Mouse (Mus musculus) spleen, adult 2 months (tissue): ENCODE measurements around the gene Hecw2. TPM values are rescaled to one million over a fixed set of nuclear protein-coding genes. Genes with fewer than 3 reads are reported as not detected.

Experiments
- DNase-seq, 2 experiments: peaks; one replicate each; pipeline versions ENCODE4 v3.0.0 to v3.0.0-alpha.2; 2012 to 2021; ENCODE audit warnings: low spot score in 2 of 2, low read depth in 1 of 2
- H3K27ac ChIP-seq: fragments of 200-500 bp; 2 replicates; pipeline ENCODE4 v1.5.1; 2012; ENCODE audit warnings: low read length, inconsistent platforms; ENCODE audit not compliant: insufficient read depth
- H3K27me3 ChIP-seq: fragments of 200-500 bp; 2 replicates; pipeline ENCODE4 v1.6.1; 2012; ENCODE audit warnings: mild to moderate bottlenecking, moderate library complexity, low read length, inconsistent platforms; ENCODE audit not compliant: control insufficient read depth, insufficient read depth
- H3K36me3 ChIP-seq: fragments of 200-500 bp; 2 replicates; pipeline ENCODE4 v1.6.1; 2012; ENCODE audit warnings: mild to moderate bottlenecking, low read length, inconsistent platforms; ENCODE audit not compliant: control insufficient read depth, insufficient read depth
- H3K4me1 ChIP-seq: fragments of 200-500 bp; 2 replicates; pipeline ENCODE4 v1.6.1; 2011; ENCODE audit warnings: inconsistent platforms; ENCODE audit not compliant: control insufficient read depth, insufficient read depth, insufficient read length
- H3K4me3 ChIP-seq: fragments of 200-500 bp; 2 replicates; pipeline ENCODE4 v1.5.1; 2011; ENCODE audit warnings: mild to moderate bottlenecking, inconsistent platforms; ENCODE audit not compliant: insufficient read depth, insufficient read length; ENCODE audit errors: extremely low read depth
- CTCF ChIP-seq: fragments of 200-500 bp; IDR thresholded peaks from 2 replicates; pipeline ENCODE4 v1.5.1; 2011; ENCODE audit warnings: mild to moderate bottlenecking, inconsistent platforms; ENCODE audit not compliant: insufficient read depth, insufficient read length, insufficient replicate concordance; ENCODE audit errors: extremely low read depth
- POLR2A ChIP-seq: fragments of 200-500 bp; IDR thresholded peaks from 2 replicates; pipeline ENCODE4 v1.6.1; 2011; ENCODE audit warnings: low read depth, low read length, inconsistent platforms
- WGBS: fragments of 180-500 bp; shearing (Covaris S2); methylation state at CpG from one replicate; pipeline ENCODE4 v1.1.7; 2018; 5-methylcytosine and 5-hydroxymethylcytosine counted together
- polyA plus RNA-seq: library from polyadenylated mRNA; depleted of rRNA; stranded (reverse); fragments of >200 nt; gene quantifications from 2 replicates; pipeline ENCODE4 v1.2.3, GENCODE M21; 2012

Gene Hecw2
- polyA plus RNA-seq, 1 experiment, result 0.19 TPM

GRCm38 (mm10) chr1:54118342-54118973 lies 76.5 kb downstream of the Hecw2 start:
- Histone ChIP-seq H3K4me3 (no peak overlapping the region), H3K4me1 (no peaks in the 10 kb centered on the region), H3K27ac (no peak overlapping the region), H3K27me3 (no peaks in the 10 kb centered on the region), H3K36me3 (no peaks in the 10 kb centered on the region)
- TF ChIP-seq CTCF (no peak), POLR2A (no peak)
- DNase-seq, result no peak
- WGBS, result 85% methylated on average over 8 of the region's 8 CpGs

GRCm38 (mm10) chr1:54110920-54111605 lies 83.9 kb downstream of the Hecw2 start:
- Histone ChIP-seq H3K27me3 (no peaks in the 10 kb centered on the region), H3K4me1 (no peaks in the 10 kb centered on the region), H3K4me3 (no peak overlapping the region), H3K27ac (no peak overlapping the region), H3K36me3 (no peaks in the 10 kb centered on the region)
- DNase-seq, result no peak
- no peak for TF ChIP-seq CTCF
- no peak for TF ChIP-seq POLR2A
- 86% methylated on average over 8 of the region's 8 CpGs for WGBS

- TF ChIP-seq POLR2A (no peak), CTCF (no peak)
- DNase-seq, result no peak
- H3K27ac ChIP-seq, result no peak overlapping the region
- 78% methylated on average over 5 of the region's 5 CpGs for WGBS
- no peaks in the 10 kb centered on the region for H3K27me3 ChIP-seq
- no peaks in the 10 kb centered on the region for H3K36me3 ChIP-seq
- no peaks in the 10 kb centered on the region for H3K4me1 ChIP-seq
- H3K4me3 ChIP-seq, result no peak overlapping the region
These were observed 85.7 kb downstream of the Hecw2 start for GRCm38 (mm10) chr1:54109255-54109654.

GRCm38 (mm10) chr1:54106756-54107155 lies 88.2 kb downstream of the Hecw2 start:
- WGBS, result 88% methylated on average over 3 of the region's 3 CpGs
- Histone ChIP-seq H3K4me1 (no peaks in the 10 kb centered on the region; the same call in 1 of the 2 replicates), H3K36me3 (no peaks in the 10 kb centered on the region), H3K4me3 (no peak overlapping the region), H3K27me3 (no peaks in the 10 kb centered on the region), H3K27ac (no peak overlapping the region)
- no peak for DNase-seq
- no peak for TF ChIP-seq CTCF
- TF ChIP-seq POLR2A, result no peak

- WGBS, result 81% methylated on average over 3 of the region's 3 CpGs
- Histone ChIP-seq H3K4me1 (no peaks in the 10 kb centered on the region), H3K27ac (no peak overlapping the region), H3K36me3 (no peaks in the 10 kb centered on the region), H3K27me3 (no peaks in the 10 kb centered on the region), H3K4me3 (no peak overlapping the region)
- TF ChIP-seq CTCF, result no peak
- no peak for TF ChIP-seq POLR2A
- DNase-seq, result no peak
These were observed 115.3 kb downstream of the Hecw2 start for GRCm38 (mm10) chr1:54079708-54080107.

GRCm38 (mm10) chr1:54074456-54074855 lies 120.5 kb downstream of the Hecw2 start:
- H3K36me3 ChIP-seq, result no peaks in the 10 kb centered on the region
- H3K4me3 ChIP-seq, result no peak overlapping the region
- no peaks in the 10 kb centered on the region for H3K27me3 ChIP-seq
- no peak for DNase-seq
- WGBS, result 68% methylated on average over 1 of the region's 1 CpGs
- no peak overlapping the region for H3K27ac ChIP-seq
- H3K4me1 ChIP-seq, result no peaks in the 10 kb centered on the region
- TF ChIP-seq POLR2A, result no peak
- no peak for TF ChIP-seq CTCF

- no peak for DNase-seq
- TF ChIP-seq POLR2A (no peak), CTCF (no peak)
- Histone ChIP-seq H3K4me3 (no peak overlapping the region), H3K4me1 (no peaks in the 10 kb centered on the region), H3K27me3 (no peaks in the 10 kb centered on the region), H3K27ac (no peak overlapping the region), H3K36me3 (no peaks in the 10 kb centered on the region)
- 93% methylated on average over 2 of the region's 2 CpGs for WGBS
These were observed 124.8 kb downstream of the Hecw2 start for GRCm38 (mm10) chr1:54070121-54070520.
